Mouse (Mus musculus): Measurements from ENCODE around the gene Mrps9.
A peak's percentile ranks its signal among the peaks of the same experiment; 100 is the strongest.
"Not testable (repeated sequence)": the region's sequence is repeated elsewhere in the genome, so short reads cannot be mapped to it uniquely, and the experiment has no call there.

Gene Mrps9

GRCm38 (mm10) chr1:42850663-42851397, at the start of gene Mrps9:
Mrps9 (plus strand) TSS chr1:42851233.
- DNase-seq, result peak; percentile 98

GRCm38 (mm10) chr1:42813301-42813845, 37.7 kb upstream of the Mrps9 start:
- no peak for DNase-seq

- DNase-seq, result no peak
These were observed 36.0 kb upstream of the Mrps9 start for GRCm38 (mm10) chr1:42814798-42815619.

GRCm38 (mm10) chr1:42851398-42851767, 350 bp downstream of the Mrps9 start:
- no peak for DNase-seq

GRCm38 (mm10) chr1:42851810-42852209, 777 bp downstream of the Mrps9 start:
- peak in 1 of 2 experiments; percentile 9 for DNase-seq

- DNase-seq, result no peak
These were observed 13.8 kb downstream of the Mrps9 start for GRCm38 (mm10) chr1:42864719-42865250.

GRCm38 (mm10) chr1:42865336-42865939, 14.4 kb downstream of the Mrps9 start:
- DNase-seq, result no peak

- no peak for DNase-seq
These were observed 15.0 kb downstream of the Mrps9 start for GRCm38 (mm10) chr1:42865986-42866385.

- DNase-seq, result no peak
These were observed 16.2 kb downstream of the Mrps9 start for GRCm38 (mm10) chr1:42867188-42867587.

GRCm38 (mm10) chr1:42874174-42874573, 23.1 kb downstream of the Mrps9 start:
- no peak for DNase-seq

GRCm38 (mm10) chr1:42875271-42875670, 24.2 kb downstream of the Mrps9 start:
- DNase-seq, result no peak

- DNase-seq, result no peak
These were observed 25.5 kb downstream of the Mrps9 start for GRCm38 (mm10) chr1:42876463-42877093.

- DNase-seq, result no peak
These were observed 26.2 kb downstream of the Mrps9 start for GRCm38 (mm10) chr1:42877264-42877663.

- DNase-seq, result no peak
These were observed 27.8 kb downstream of the Mrps9 start for GRCm38 (mm10) chr1:42878851-42879250.

- DNase-seq, result no peak
These were observed 31.2 kb downstream of the Mrps9 start for GRCm38 (mm10) chr1:42882258-42882657.

GRCm38 (mm10) chr1:42883418-42883817, 32.4 kb downstream of the Mrps9 start:
- not testable (repeated sequence) for DNase-seq

- DNase-seq, result no peak
These were observed 36.8 kb downstream of the Mrps9 start for GRCm38 (mm10) chr1:42887835-42888234.

- DNase-seq, result peak; percentile 20 to 30
These were observed 37.7 kb downstream of the Mrps9 start for GRCm38 (mm10) chr1:42888541-42889349.

- no peak for DNase-seq
These were observed 38.4 kb downstream of the Mrps9 start for GRCm38 (mm10) chr1:42889421-42889887.

GRCm38 (mm10) chr1:42894695-42895094, 43.7 kb downstream of the Mrps9 start:
- DNase-seq, result no peak

GRCm38 (mm10) chr1:42905148-42905547, 54.1 kb downstream of the Mrps9 start:
- DNase-seq, result no peak
